Mouse (Mus musculus) left cerebral cortex, adult 2 months (tissue): ENCODE measurements around the gene Pih1d1. TPM values are rescaled to one million over a fixed set of nuclear protein-coding genes. Genes with fewer than 3 reads are reported as not detected.

ENCODE experiments used
- DNase-seq, 2 experiments: peaks; one replicate each; pipeline ENCODE4 v3.0.0; 2021 to 2022; ENCODE audit warnings: low spot score in 2 of 2, mixed read lengths in 1 of 2; ENCODE audit errors: extremely low spot score in 1 of 2
- H3K27ac ChIP-seq: fragments of 200-600 bp; 2 replicates; pipeline ENCODE4 v1.8.1; 2022
- H3K4me3 ChIP-seq: fragments of 200-600 bp; 2 replicates; pipeline ENCODE4 v1.8.1; 2022
- CTCF ChIP-seq: fragments of 200-600 bp; IDR thresholded peaks from 2 replicates; pipeline ENCODE4 v1.8.1; 2022; ENCODE audit warnings: antibody characterized with exemption, mild to moderate bottlenecking, moderate library complexity
- intact Hi-C: fragments of 180-260 bp; cut with DNase I; formaldehyde crosslinking; loops from one replicate; pipeline ENCODE4 v1.15.1; 2025
- total RNA-seq, 2 experiments: library from RNA; stranded (reverse); gene quantifications; 2 replicates each; pipeline ENCODE4 v1.2.3; 2021

The Pih1d1 gene
- total RNA-seq, 2 experiments from 2014 or later = 47.6 to 48.4 TPM

- H3K27ac ChIP-seq = peak overlapping the region; percentile 50; the same call in 1 of the 2 replicates
- DNase-seq = no peak
- no peak overlapping the region for H3K4me3 ChIP-seq
- no peak for TF ChIP-seq CTCF
- intact Hi-C loops = no loop called here
These were observed 20.6 kb downstream of the Pih1d1 start for GRCm38 (mm10) chr7:45174567-45175280.

DNA sequence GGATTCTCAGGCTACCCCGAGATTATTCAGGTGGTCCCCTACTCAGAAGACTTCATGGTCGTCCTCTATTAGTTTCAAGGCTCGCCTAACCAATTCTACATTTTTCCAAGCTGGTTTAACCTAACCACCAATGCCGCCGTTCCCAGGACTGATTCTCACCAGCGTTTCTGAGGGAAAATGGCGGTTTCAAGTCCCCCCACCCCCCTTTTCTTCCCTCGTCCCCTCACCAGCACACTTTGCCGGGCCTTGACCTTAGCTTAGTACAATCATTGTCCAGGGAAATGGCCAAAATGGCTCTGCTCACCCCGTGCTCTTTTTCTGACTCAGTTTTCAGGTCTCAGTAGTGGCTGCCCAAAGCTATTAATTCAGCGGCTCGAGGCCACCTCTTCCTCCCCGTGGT lies 21.3 kb downstream of the Pih1d1 start:
- TF ChIP-seq CTCF = no peak
- DNase-seq = no peak
- intact Hi-C loops = no loop called here
- H3K27ac ChIP-seq = no peak overlapping the region
- H3K4me3 ChIP-seq = no peak overlapping the region

GRCm38 (mm10) chr7:45175929-45176328 lies 21.8 kb downstream of the Pih1d1 start:
- DNase-seq = no peak
- Histone ChIP-seq H3K27ac (no peak overlapping the region), H3K4me3 (no peak overlapping the region)
- no peak for TF ChIP-seq CTCF
- intact Hi-C loops = no loop called here

DNA sequence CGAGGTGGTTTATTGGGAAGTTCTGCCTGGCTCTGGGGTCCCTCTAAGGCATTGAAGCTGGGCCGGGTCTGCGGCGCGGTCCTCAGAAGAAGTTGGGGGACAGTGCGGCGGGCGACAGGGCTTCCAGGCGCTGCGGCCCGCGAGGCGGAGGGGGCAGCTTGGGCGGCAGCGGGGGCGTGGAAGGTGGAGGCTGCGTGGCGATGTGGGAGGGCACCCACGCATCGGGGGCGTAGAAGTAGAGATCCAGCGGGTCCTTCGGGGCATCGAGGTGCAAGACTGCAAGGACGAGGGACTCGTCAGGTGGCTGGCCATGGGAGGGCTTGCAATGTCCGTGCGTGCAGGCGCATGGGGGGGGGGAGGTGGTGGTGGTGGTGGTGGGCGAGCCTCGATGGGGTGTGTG lies 22.3 kb downstream of the Pih1d1 start:
- intact Hi-C loops = no loop called here
- 0 out of 2 replicates have a peak overlapping the region, but pooled peaks have one; percentile 15 for H3K27ac ChIP-seq
- H3K4me3 ChIP-seq = no peak overlapping the region
- DNase-seq = no peak
- no peak for TF ChIP-seq CTCF

GRCm38 (mm10) chr7:45178550-45178949 lies 24.4 kb downstream of the Pih1d1 start:
- intact Hi-C loops = no loop called here
- TF ChIP-seq CTCF = no peak
- Histone ChIP-seq H3K27ac (no peak overlapping the region), H3K4me3 (no peak overlapping the region)
- no peak for DNase-seq

- TF ChIP-seq CTCF = no peak
- DNase-seq = no peak
- Histone ChIP-seq H3K4me3 (no peak within 1 kb of the TSS), H3K27ac (no peak within 1 kb of the TSS)
- intact Hi-C loops = no loop called here
These were observed 25.4 kb downstream of the Pih1d1 start, which contains the start of gene Gfy for GRCm38 (mm10) chr7:45179469-45179868. Gene Gfy (minus strand): TSS chr7:45179569.

- no peak within 1 kb of the TSS for H3K4me3 ChIP-seq
- intact Hi-C loops = no loop called here
These were observed 26.9 kb downstream of the Pih1d1 start, which contains the start of gene Pth2 for GRCm38 (mm10) chr7:45180896-45181477. Gene Pth2 (plus strand): TSS chr7:45180995.

DNA sequence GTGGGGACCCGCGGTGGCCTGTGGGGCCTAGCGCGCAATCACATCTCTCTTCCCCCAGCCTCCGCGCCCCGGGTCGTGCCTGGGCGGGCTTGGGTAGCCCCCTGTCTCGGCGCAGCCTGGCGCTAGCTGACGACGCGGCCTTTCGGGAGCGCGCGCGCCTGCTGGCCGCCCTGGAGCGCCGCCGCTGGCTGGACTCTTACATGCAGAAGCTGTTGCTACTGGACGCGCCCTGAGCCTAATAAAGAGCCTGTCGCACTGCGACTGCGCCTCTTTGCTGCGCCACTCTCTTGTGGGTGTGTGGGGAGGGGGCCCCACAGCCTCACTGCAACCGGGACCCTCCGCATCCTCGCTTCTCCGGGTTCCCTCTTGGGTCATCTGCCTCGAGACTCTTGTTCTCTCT lies 27.4 kb downstream of the Pih1d1 start:
- intact Hi-C loops = no loop called here
- Histone ChIP-seq H3K27ac (no peak overlapping the region), H3K4me3 (no peak overlapping the region)
- no peak for DNase-seq
- peak; percentile 12; the same call in 1 of the 2 replicates for TF ChIP-seq CTCF

More at GRCm38 (mm10) chr7:45180896-45181477, 26.9 kb downstream of the Pih1d1 start, which contains the start of gene Pth2:
- no peak within 1 kb of the TSS for H3K27ac ChIP-seq
- no peak for DNase-seq
- no peak for TF ChIP-seq CTCF

GRCm38 (mm10) chr7:45182199-45182601 lies 28.1 kb downstream of the Pih1d1 start:
- H3K27ac ChIP-seq = peak overlapping the region; percentile 65; the same call in 1 of the 2 replicates
- intact Hi-C loops = no loop called here
- DNase-seq = peak; percentile 82 to 83
- H3K4me3 ChIP-seq = peak overlapping the region; percentile 24
- no peak; the same call in 1 of the 2 replicates for TF ChIP-seq CTCF

DNA sequence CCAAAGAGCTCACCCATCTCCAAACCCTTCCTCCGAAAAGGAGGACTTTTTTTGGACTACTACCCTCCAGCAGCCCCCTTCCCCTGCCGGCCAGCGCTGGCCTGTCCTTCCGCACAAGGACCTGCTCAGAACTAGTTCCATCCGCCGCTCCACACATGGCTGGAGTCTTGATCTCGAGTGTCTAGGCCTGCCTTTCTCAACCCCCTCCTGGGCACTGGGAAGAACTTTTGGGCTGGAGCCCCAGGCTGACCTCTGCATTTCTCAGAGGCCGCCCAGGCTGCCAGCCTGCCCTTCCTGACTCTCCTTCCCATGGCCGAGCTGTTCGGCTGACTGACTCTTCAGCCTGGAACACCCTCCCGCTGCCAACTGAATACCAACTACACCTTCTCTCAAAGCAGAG lies 28.5 kb downstream of the Pih1d1 start:
- no peak for DNase-seq
- intact Hi-C loops = no loop called here
- Histone ChIP-seq H3K27ac (peak overlapping the region; percentile 65), H3K4me3 (peak overlapping the region; percentile 24)
- TF ChIP-seq CTCF = no peak

- no peak for DNase-seq
- intact Hi-C loops = no loop called here
- TF ChIP-seq CTCF = no peak
These were observed 29.6 kb downstream of the Pih1d1 start for GRCm38 (mm10) chr7:45183672-45184071.

GRCm38 (mm10) chr7:45185921-45186320 lies 31.8 kb downstream of the Pih1d1 start:
- H3K27ac ChIP-seq = no peak overlapping the region
- DNase-seq = no peak
- H3K4me3 ChIP-seq = no peak overlapping the region
- intact Hi-C loops = no loop called here
- no peak for TF ChIP-seq CTCF

More at GRCm38 (mm10) chr7:45183672-45184071, 29.6 kb downstream of the Pih1d1 start:
- no peak overlapping the region for H3K27ac ChIP-seq
- H3K4me3 ChIP-seq = no peak overlapping the region
